Mouse (Mus musculus) gastrocnemius, postnatal 36 days (tissue): ENCODE results near the gene Gh. TPM values are rescaled to one million over a fixed set of nuclear protein-coding genes. Genes with fewer than 3 reads are reported as not detected.

Source experiments
- total RNA-seq, 2 experiments: library from RNA; stranded (reverse); gene quantifications; 2 replicates each; pipeline ENCODE4 v1.2.3; 2021

Gene Gh
- total RNA-seq, 2 experiments from 2014 or later: not detected

Other genes starting within 250 kb of the Gh start
- gene Taco1, start 235.8 kb downstream of the Gh start, total RNA-seq: 10 to 100 TPM; 37.6 to 42.7 TPM
- 10 to 100 TPM; 20.6 to 20.8 TPM for gene Map3k3, start 217.3 kb downstream of the Gh start, total RNA-seq
- not detected for gene Gm10840, start 141.0 kb downstream of the Gh start, total RNA-seq
- gene Limd2, start 141.0 kb downstream of the Gh start, total RNA-seq: 1 to 10 TPM; 1.5 to 3.6 TPM
- 10 to 100 TPM; 10.5 to 10.9 TPM for gene Strada, start 99.7 kb downstream of the Gh start, total RNA-seq
- gene Ccdc47, start 85.5 kb downstream of the Gh start, total RNA-seq: 10 to 100 TPM; 60.0 to 68.3 TPM
- gene Ddx42, start 84.9 kb downstream of the Gh start, total RNA-seq: 10 to 100 TPM; 19.1 to 22.2 TPM
- gene Ftsj3, start 45.8 kb downstream of the Gh start, total RNA-seq: 10 to 100 TPM; 15.7 to 22.3 TPM
- 100 to 1,000 TPM; 122 to 134 TPM for gene Psmc5, start 45.7 kb downstream of the Gh start, total RNA-seq
- 10 to 100 TPM; 12.6 to 14.4 TPM for gene Smarcd2, start 28.9 kb downstream of the Gh start, total RNA-seq
- gene Tcam1, start 25.2 kb downstream of the Gh start, total RNA-seq: under 1 TPM; 0.08 to 0.12 TPM
- gene Cd79b, start 12.9 kb upstream of the Gh start, total RNA-seq: under 1 TPM; 0.30 to 0.43 TPM
- 100 to 1,000 TPM; 381 to 407 TPM for gene Scn4a, start 51.4 kb upstream of the Gh start, total RNA-seq
- gene Prr29, start 63.6 kb upstream of the Gh start, total RNA-seq: 1 to 10 TPM; 5.7 to 7.1 TPM
- 1 to 10 TPM; 4.4 to 5.4 TPM for gene Icam2, start 86.2 kb upstream of the Gh start, total RNA-seq
- gene Ern1, start 186.0 kb upstream of the Gh start, total RNA-seq: 1 to 10 TPM; 5.2 to 8.1 TPM